Mouse (Mus musculus) stomach, postnatal 0 days (tissue): ENCODE data around the gene Map3k7. TPM values are rescaled to one million over a fixed set of nuclear protein-coding genes. Genes with fewer than 3 reads are reported as not detected.

Experiments
- ATAC-seq: fragments of 200-750 bp; cut with Nextera tagmentation; 2 replicates; pipeline ENCODE4 v1.8.0; 2017; ENCODE audit not compliant: low FRiP score, low TSS enrichment
- DNase-seq: peaks from one replicate; pipeline ENCODE4 v3.0.0-alpha.2; 2016; ENCODE audit warnings: low spot score
- H3K27ac ChIP-seq: fragments of 300-500 bp; sonication (generic); replicated peaks from 2 replicates; pipeline ENCODE4 v1.5.1; 2014; ENCODE audit warnings: mild to moderate bottlenecking, control low read depth
- H3K27me3 ChIP-seq: fragments of 300-500 bp; sonication (generic); 2 replicates; pipeline ENCODE4 v1.6.1; 2014; ENCODE audit warnings: low read length; ENCODE audit not compliant: control insufficient read depth, insufficient read depth
- H3K36me3 ChIP-seq: fragments of 300-500 bp; sonication (generic); 2 replicates; pipeline ENCODE4 v1.6.1; 2014; ENCODE audit warnings: low read length, mixed read lengths; ENCODE audit not compliant: control insufficient read depth, insufficient read depth
- H3K4me1 ChIP-seq: fragments of 300-500 bp; sonication (generic); replicated peaks from 2 replicates; pipeline ENCODE4 v1.6.1; 2014; ENCODE audit warnings: antibody characterized with exemption; ENCODE audit not compliant: control insufficient read depth, insufficient read depth
- H3K4me2 ChIP-seq: fragments of 300-500 bp; sonication (generic); replicated peaks from 2 replicates; pipeline ENCODE4 v1.6.1; 2014; ENCODE audit warnings: low read depth, mild to moderate bottlenecking, control low read depth, moderate library complexity
- H3K4me3 ChIP-seq: fragments of 300-500 bp; sonication (generic); 2 replicates; pipeline ENCODE4 v1.5.1; 2014; ENCODE audit warnings: low read depth, low read length, control low read depth
- H3K9ac ChIP-seq: fragments of 300-500 bp; sonication (generic); 2 replicates; pipeline ENCODE4 v1.6.1; 2014; ENCODE audit warnings: mild to moderate bottlenecking, low read length, control low read depth, mixed read lengths
- H3K9me3 ChIP-seq: fragments of 300-500 bp; sonication (generic); 2 replicates; pipeline ENCODE4 v1.6.1; 2016; ENCODE audit warnings: low read length; ENCODE audit not compliant: control insufficient read depth
- CTCF ChIP-seq: IDR thresholded peaks from 2 replicates; pipeline ENCODE4 v1.5.1; 2016; ENCODE audit warnings: antibody characterized with exemption, low read depth, mild to moderate bottlenecking, moderate library complexity
- EP300 ChIP-seq: optimal IDR thresholded peaks from 2 replicates; pipeline ENCODE3; 2016; ENCODE audit warnings: antibody characterized with exemption
- WGBS: fragments of 180-500 bp; shearing (Covaris S2); extraction: QIAGEN DNeasy Blood & Tissue Kit; methylation state at CpG from one replicate; pipeline ENCODE4 v1.1.7; 2014; 5-methylcytosine and 5-hydroxymethylcytosine counted together
- polyA plus RNA-seq: library from polyadenylated mRNA; unstranded; fragments of >200 nt; fragmentation: Nextera tagmentation; extraction: Ambion mirVana; gene quantifications from 2 replicates; pipeline ENCODE4 v1.2.1, GENCODE M21; 2015

The Map3k7 gene
- polyA plus RNA-seq: 12.9 and 14.2 TPM in 2 replicates

DNA sequence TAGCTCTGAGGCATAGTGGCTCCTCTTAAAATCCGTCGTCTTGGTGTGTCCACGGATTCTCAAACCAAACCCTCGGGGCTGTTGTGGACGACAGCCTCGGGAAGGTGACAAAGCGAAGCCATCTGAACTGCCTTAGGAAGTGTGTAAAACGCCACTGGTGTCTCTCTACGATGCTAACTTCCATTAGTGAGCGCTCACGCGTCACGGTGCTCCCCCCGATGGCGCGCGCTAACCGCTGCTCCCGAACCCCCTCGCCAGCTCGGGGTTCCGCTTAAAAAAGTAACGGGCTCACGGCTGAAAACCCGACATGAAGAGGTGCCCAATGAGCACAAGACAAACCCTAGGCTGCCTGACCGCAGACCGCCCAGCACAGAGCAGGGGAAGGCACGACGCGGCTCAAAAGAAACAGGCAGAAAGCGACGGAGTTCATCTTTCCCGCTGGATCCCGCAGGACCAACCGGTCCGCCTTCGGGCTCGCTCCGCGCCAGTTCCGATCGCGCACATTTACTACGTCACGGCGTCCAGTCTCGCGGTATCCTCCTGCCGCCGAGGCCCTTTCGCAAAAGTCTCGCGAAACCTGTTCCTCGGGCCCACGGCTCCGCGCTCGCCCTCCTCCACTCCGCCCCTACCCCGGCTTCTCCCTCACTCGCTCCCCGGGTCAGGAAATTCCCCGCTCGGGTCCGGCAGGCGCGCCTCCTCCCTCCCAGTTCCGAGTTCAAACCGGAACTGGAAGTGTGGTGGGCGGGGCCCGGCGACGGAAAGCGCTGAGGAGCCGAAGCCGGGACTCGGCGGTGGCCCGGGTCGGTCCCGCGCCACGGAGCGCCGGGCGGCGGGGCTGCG is at the start of gene Map3k7:
TSS of gene Map3k7 (plus strand) at position 744 of the 840 bp plus-strand sequence.
- peak within 1 kb of the TSS; percentile 97 for H3K27ac ChIP-seq
- peak; percentile 97 for DNase-seq
- H3K9ac ChIP-seq: peak within 1 kb of the TSS; percentile 96
- ATAC-seq: peak; percentile 98
- no peaks in the 10 kb centered on the region for H3K27me3 ChIP-seq
- H3K4me3 ChIP-seq: peak within 1 kb of the TSS; percentile 85
- whole genome bisulfite sequencing: under 1% methylated on average over 85 of the region's 88 CpGs
- no peaks in the 10 kb centered on the region for H3K9me3 ChIP-seq
- H3K36me3 ChIP-seq: no peaks in the 10 kb centered on the region
- H3K4me2 ChIP-seq: peak within 1 kb of the TSS; percentile 81
- TF ChIP-seq EP300 (peak; percentile 98), CTCF (no peak)
- no peaks in the 10 kb centered on the region for H3K4me1 ChIP-seq

- H3K9me3 ChIP-seq: no peaks in the 10 kb centered on the region
- no peaks in the 10 kb centered on the region for H3K36me3 ChIP-seq
- H3K9ac ChIP-seq: no peak overlapping the region
- no peaks in the 10 kb centered on the region for H3K4me1 ChIP-seq
- no peak for TF ChIP-seq EP300
- TF ChIP-seq CTCF: no peak
- 79% methylated on average over 11 of the region's 11 CpGs for WGBS
- ATAC-seq (no peak), DNase-seq (no peak)
- no peaks in the 10 kb centered on the region for H3K27me3 ChIP-seq
- H3K4me2 ChIP-seq: no peak overlapping the region
- H3K27ac ChIP-seq: no peak overlapping the region
- H3K4me3 ChIP-seq: no peak overlapping the region
These were observed 48.8 kb upstream of the Map3k7 start for GRCm38 (mm10) chr4:31915114-31915513.

DNA sequence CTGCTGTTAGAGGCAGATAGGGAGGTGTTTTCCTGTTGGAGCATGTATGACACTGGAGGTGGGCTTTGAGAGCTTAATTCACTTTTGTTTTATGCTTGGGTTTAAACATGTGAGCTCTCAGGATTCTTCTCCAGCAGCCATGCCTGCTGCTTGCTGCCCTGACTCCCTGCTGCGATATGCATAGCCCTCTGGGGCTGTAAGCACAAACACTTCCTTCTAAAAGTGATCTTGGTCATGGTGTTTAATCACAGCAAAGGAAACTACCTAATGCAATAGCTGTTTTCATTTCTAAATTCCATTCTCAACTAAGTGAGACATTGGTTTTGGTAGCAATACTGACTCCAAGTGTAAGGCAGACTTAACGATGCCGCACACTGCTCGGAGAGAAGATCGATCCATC is 45.2 kb upstream of the Map3k7 start:
- no peak overlapping the region for H3K9ac ChIP-seq
- H3K27ac ChIP-seq: no peak overlapping the region
- no peaks in the 10 kb centered on the region for H3K9me3 ChIP-seq
- 91% methylated on average over 5 of the region's 5 CpGs for WGBS
- H3K4me3 ChIP-seq: no peak overlapping the region
- H3K4me1 ChIP-seq: no peaks in the 10 kb centered on the region
- no peak for TF ChIP-seq CTCF
- TF ChIP-seq EP300: no peak
- no peaks in the 10 kb centered on the region for H3K36me3 ChIP-seq
- ATAC-seq (no peak), DNase-seq (no peak)
- H3K27me3 ChIP-seq: no peaks in the 10 kb centered on the region
- H3K4me2 ChIP-seq: no peak overlapping the region

- no peak for TF ChIP-seq EP300
- no peak for TF ChIP-seq CTCF
- no peak overlapping the region for H3K4me3 ChIP-seq
- no peaks in the 10 kb centered on the region for H3K4me1 ChIP-seq
- H3K9ac ChIP-seq: no peak overlapping the region
- H3K36me3 ChIP-seq: no peaks in the 10 kb centered on the region
- H3K4me2 ChIP-seq: no peak overlapping the region
- ATAC-seq: no peak
- DNase-seq: no peak
- H3K27ac ChIP-seq: no peak overlapping the region
- no peaks in the 10 kb centered on the region for H3K9me3 ChIP-seq
- H3K27me3 ChIP-seq: no peaks in the 10 kb centered on the region
- 64% methylated on average over 7 of the region's 7 CpGs for WGBS
These were observed 41.7 kb upstream of the Map3k7 start for GRCm38 (mm10) chr4:31922215-31922614.

GRCm38 (mm10) chr4:31923437-31923836 is 40.5 kb upstream of the Map3k7 start:
- no peak overlapping the region for H3K4me3 ChIP-seq
- no peaks in the 10 kb centered on the region for H3K4me1 ChIP-seq
- H3K9ac ChIP-seq: no peak overlapping the region
- TF ChIP-seq CTCF: no peak
- TF ChIP-seq EP300: no peak
- H3K27me3 ChIP-seq: no peaks in the 10 kb centered on the region
- no peak for DNase-seq
- H3K36me3 ChIP-seq: no peaks in the 10 kb centered on the region
- no peak for ATAC-seq
- no peak overlapping the region for H3K27ac ChIP-seq
- H3K9me3 ChIP-seq: no peaks in the 10 kb centered on the region
- no peak overlapping the region for H3K4me2 ChIP-seq
- WGBS: 69% methylated on average over 8 of the region's 8 CpGs
